Comparison of ENCODE assay signal across 17 mouse cellular contexts in the genomic region with DNA sequence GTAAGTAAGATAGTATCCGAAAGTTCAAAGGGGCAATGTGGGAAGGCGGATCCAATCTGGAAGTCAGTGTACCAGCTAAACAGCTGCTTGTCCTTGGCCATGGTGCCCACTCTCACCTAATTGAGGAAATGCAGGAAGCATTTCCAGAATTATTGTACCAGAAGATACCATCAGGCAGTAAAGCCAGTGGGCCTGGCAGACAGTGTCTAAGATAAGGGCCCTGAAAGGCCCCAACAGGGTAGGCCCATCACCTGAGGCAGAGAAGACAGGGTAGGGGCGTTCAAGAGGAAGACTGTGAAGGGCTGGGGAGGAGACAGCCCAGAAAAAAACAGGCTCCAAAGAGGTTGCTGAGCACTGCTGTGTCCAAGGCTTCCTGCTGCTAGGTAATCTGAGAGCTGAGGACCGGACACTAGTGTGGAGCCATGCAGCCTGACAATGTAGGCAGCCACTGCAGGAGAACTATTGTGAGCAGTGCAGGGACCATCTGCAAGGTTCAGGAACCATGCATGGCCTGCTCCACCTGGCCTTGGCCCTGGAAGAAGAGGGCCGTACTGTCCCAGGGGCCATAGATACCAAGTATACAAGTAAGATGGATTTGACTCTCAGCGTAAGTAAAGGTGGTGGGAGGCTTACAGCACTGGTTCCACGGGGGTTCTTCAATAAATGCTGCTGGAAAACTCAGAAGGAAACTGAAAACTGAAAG. TPM values are rescaled to one million over a fixed set of nuclear protein-coding genes. Genes with fewer than 3 reads are reported as not detected.
"Had no signal": no experiment of that assay in that cellular context is flagged by ENCODE, and none has a peak within 500 bp of the region (broad histone marks: within the 10 kb centered on the region; RNA-seq: fewer than 3 reads in every experiment).

No protein-coding gene starts in this region.

- ATAC-seq: liver, embryonic 12.5 days had no signal

- H3K27ac ChIP-seq: limb, embryonic 15.5 days; liver, embryonic 12.5 days; midbrain, embryonic 12.5 days; neural tube, embryonic 15.5 days; stomach, embryonic 15.5 days had no signal

- H3K27me3 ChIP-seq: limb, embryonic 15.5 days; liver, embryonic 12.5 days; midbrain, embryonic 12.5 days; neural tube, embryonic 15.5 days; stomach, embryonic 15.5 days had no signal

- H3K4me3 ChIP-seq: limb, embryonic 15.5 days; liver, embryonic 12.5 days; midbrain, embryonic 12.5 days; myocyte; neural tube, embryonic 15.5 days; stomach, embryonic 15.5 days had no signal

- H3K9me3 ChIP-seq: limb, embryonic 15.5 days; liver, embryonic 12.5 days; midbrain, embryonic 12.5 days; neural tube, embryonic 15.5 days; stomach, embryonic 15.5 days had no signal

- H3K4me1 ChIP-seq: limb, embryonic 15.5 days; midbrain, embryonic 12.5 days; neural tube, embryonic 15.5 days; stomach, embryonic 15.5 days had no signal

- H3K9ac ChIP-seq: limb, embryonic 15.5 days; liver, embryonic 12.5 days; lung, embryonic 14.5 days; midbrain, embryonic 12.5 days; neural tube, embryonic 15.5 days; stomach, embryonic 15.5 days had no signal

- DNase-seq: kidney, adult 11 months; kidney, adult 9 months; kidney, postnatal 14 days; lung, embryonic 14.5 days; lung, postnatal 10 days; lung, postnatal 4 days; thymus, adult 2 months; thymus, postnatal 25 days had no signal

- H3K4me2 ChIP-seq: limb, embryonic 15.5 days; liver, embryonic 12.5 days; lung, embryonic 14.5 days; midbrain, embryonic 12.5 days; neural tube, embryonic 15.5 days; stomach, embryonic 15.5 days had no signal

RNA-seq across cellular contexts. Expression of a gene that starts 48.8 kb away (rescaled TPM):
- total RNA-seq: layer of hippocampus, adult 8-10 months; left cerebral cortex, adult 18-20 months; left cerebral cortex, postnatal 14 days had no signal
- polyA plus RNA-seq: myocyte had no signal
